22 mouse cellular contexts compared by ENCODE assay signal in genomic region chr5:147502921-147503320, GRCm38 (mm10).
DNase-seq lines count a peak whose midpoint lies in the region; ATAC-seq and TF ChIP-seq lines count a peak whose summit lies in the region.
"Had no signal": no experiment of that assay in that cellular context is flagged by ENCODE, and none has a peak within 500 bp of the region (broad histone marks: within the 10 kb centered on the region; RNA-seq: fewer than 3 reads in every experiment).

No protein-coding gene starts in this region.

- peak; percentile 30 for DNase-seq in liver, adult 2 months (ENCODE audit: extremely low read depth, low read depth, low spot score)
- peak; percentile 53 for DNase-seq in NIH3T3 (ENCODE audit: low read depth)
- DNase-seq in gastrocnemius, postnatal 25 days = no peak
- no peak for DNase-seq in kidney, adult 18-20 months
- DNase-seq: adrenal gland, adult 8-10 months; adrenal gland, postnatal 14 days; adrenal gland, postnatal 36 days; B cell, adult 2 months; cerebellum, adult 11-12 months; cerebellum, adult 2 months; cerebellum, adult 9-10 months; cerebellum, postnatal 10 days; cerebellum, postnatal 25 days; forebrain, postnatal 0 days had no signal

- no peak overlapping the region for H3K27ac ChIP-seq in liver, adult 2 months (replicated peaks; ENCODE audit: insufficient read depth, low read depth, low read length)
- H3K27ac ChIP-seq in liver, embryonic 12.5 days = no peak overlapping the region
- H3K27ac ChIP-seq: embryonic facial prominence, embryonic 10.5 days; embryonic facial prominence, embryonic 12.5 days; forebrain, embryonic 13.5 days; forebrain, embryonic 15.5 days had no signal

- H3K4me2 ChIP-seq in liver, embryonic 12.5 days = no peak overlapping the region
- H3K4me2 ChIP-seq: embryonic facial prominence, embryonic 12.5 days; forebrain, embryonic 13.5 days; forebrain, embryonic 15.5 days had no signal

- H3K4me1 ChIP-seq in liver, adult 2 months (ENCODE audit: control insufficient read depth, insufficient read depth, low read length) = peaks cover 10% of the 10 kb centered on the region
- H3K4me1 ChIP-seq in liver, embryonic 12.5 days = peaks cover 2% of the 10 kb centered on the region; the same call in 1 of the 2 replicates
- H3K4me1 ChIP-seq: embryonic facial prominence, embryonic 12.5 days; forebrain, embryonic 13.5 days had no signal

- H3K9me3 ChIP-seq in liver, embryonic 12.5 days (replicated peaks) = no peaks in the 10 kb centered on the region
- H3K9me3 ChIP-seq: embryonic facial prominence, embryonic 10.5 days; embryonic facial prominence, embryonic 12.5 days; forebrain, embryonic 13.5 days; forebrain, embryonic 15.5 days; G1E had no signal

- peaks cover 1% of the 10 kb centered on the region for H3K36me3 ChIP-seq in liver, adult 2 months (ENCODE audit: control insufficient read depth, insufficient read depth, low read length)
- H3K36me3 ChIP-seq in liver, embryonic 12.5 days = peaks cover 33% of the 10 kb centered on the region
- H3K36me3 ChIP-seq: embryonic facial prominence, embryonic 12.5 days; forebrain, embryonic 15.5 days had no signal

- 19% methylated on average over 2 of the region's 2 CpGs for WGBS in liver, adult 2 months
- 78% methylated on average over 2 of the region's 2 CpGs for WGBS in liver, embryonic 12.5 days (ENCODE audit: insufficient replicate concordance)

- no peak for TF ChIP-seq CTCF in liver, adult 2 months (IDR thresholded peaks at IDR 0.05; ENCODE audit: low read depth, low read length)

- H3K27me3 ChIP-seq in liver, adult 2 months (ENCODE audit: control insufficient read depth, insufficient read depth, low read length) = no peaks in the 10 kb centered on the region
- no peaks in the 10 kb centered on the region for H3K27me3 ChIP-seq in liver, embryonic 12.5 days (replicated peaks)
- H3K27me3 ChIP-seq: CH12.LX; embryonic facial prominence, embryonic 12.5 days; forebrain, embryonic 13.5 days; forebrain, embryonic 15.5 days had no signal

- H3K79me2 ChIP-seq in liver, adult 2 months (ENCODE audit: control insufficient read depth, insufficient read depth, low read length) = peaks cover 11% of the 10 kb centered on the region; the same call in 1 of the 2 replicates

- no peak for ATAC-seq in liver, embryonic 12.5 days
- ATAC-seq: CD4-positive, CD25-positive, alpha-beta regulatory T cell, adult 4 months; forebrain, embryonic 13.5 days; forebrain, embryonic 15.5 days; forebrain, postnatal 0 days had no signal

- no peak overlapping the region for H3K4me3 ChIP-seq in liver, adult 2 months (ENCODE audit: insufficient read depth, low read depth, low read length)
- no peak overlapping the region for H3K4me3 ChIP-seq in liver, embryonic 12.5 days
- H3K4me3 ChIP-seq: embryonic facial prominence, embryonic 10.5 days; embryonic facial prominence, embryonic 12.5 days; forebrain, embryonic 13.5 days; forebrain, embryonic 15.5 days had no signal

- H3K9ac ChIP-seq in liver, adult 2 months (ENCODE audit: low read depth, low read length) = no peak overlapping the region
- no peak overlapping the region for H3K9ac ChIP-seq in liver, embryonic 12.5 days
- H3K9ac ChIP-seq: embryonic facial prominence, embryonic 12.5 days; forebrain, embryonic 13.5 days; forebrain, embryonic 15.5 days; forebrain, postnatal 0 days had no signal

- no peak for TF ChIP-seq POLR2A in liver, adult 2 months (IDR thresholded peaks at IDR 0.05; ENCODE audit: extremely low read depth, insufficient read depth, low read length)

Comparison
In these comparisons a context has a peak if more than half of its experiments do, and no peak if none do; other contexts are left out.
1. DNase-seq: peak in liver, adult 2 months (single experiment) and NIH3T3 (single experiment); none in gastrocnemius, postnatal 25 days (single experiment) and kidney, adult 18-20 months (single experiment).